Mouse (Mus musculus): ENCODE results near the gene Lias. TPM values are rescaled to one million over a fixed set of nuclear protein-coding genes. Genes with fewer than 3 reads are reported as not detected.
A peak's percentile ranks its signal among the peaks of the same experiment; 100 is the strongest.

Gene Lias
- polyA plus RNA-seq, 1 experiment from 2014 or later: 59.4 TPM

GRCm38 (mm10) chr5:65428321-65428720 is 37.0 kb downstream of the Lias start:
- peaks cover 36% of the 10 kb centered on the region for H3K36me3 ChIP-seq
- no peak overlapping the region for H3K27ac ChIP-seq
- no peak overlapping the region for H3K9ac ChIP-seq (replicated peaks)
- H3K4me2 ChIP-seq (replicated peaks): no peak overlapping the region
- ATAC-seq: no peak
- H3K27me3 ChIP-seq: no peaks in the 10 kb centered on the region
- no peaks in the 10 kb centered on the region for H3K9me3 ChIP-seq
- WGBS: 34% methylated on average over 4 of the region's 4 CpGs
- H3K4me1 ChIP-seq (replicated peaks): peaks cover 16% of the 10 kb centered on the region
- no peak overlapping the region for H3K4me3 ChIP-seq (replicated peaks)

- no peak for ATAC-seq
- H3K36me3 ChIP-seq: peaks cover 27% of the 10 kb centered on the region
- H3K4me2 ChIP-seq (replicated peaks): no peak overlapping the region
Observed at GRCm38 (mm10) chr5:65429441-65429840, 38.1 kb downstream of the Lias start.

DNA sequence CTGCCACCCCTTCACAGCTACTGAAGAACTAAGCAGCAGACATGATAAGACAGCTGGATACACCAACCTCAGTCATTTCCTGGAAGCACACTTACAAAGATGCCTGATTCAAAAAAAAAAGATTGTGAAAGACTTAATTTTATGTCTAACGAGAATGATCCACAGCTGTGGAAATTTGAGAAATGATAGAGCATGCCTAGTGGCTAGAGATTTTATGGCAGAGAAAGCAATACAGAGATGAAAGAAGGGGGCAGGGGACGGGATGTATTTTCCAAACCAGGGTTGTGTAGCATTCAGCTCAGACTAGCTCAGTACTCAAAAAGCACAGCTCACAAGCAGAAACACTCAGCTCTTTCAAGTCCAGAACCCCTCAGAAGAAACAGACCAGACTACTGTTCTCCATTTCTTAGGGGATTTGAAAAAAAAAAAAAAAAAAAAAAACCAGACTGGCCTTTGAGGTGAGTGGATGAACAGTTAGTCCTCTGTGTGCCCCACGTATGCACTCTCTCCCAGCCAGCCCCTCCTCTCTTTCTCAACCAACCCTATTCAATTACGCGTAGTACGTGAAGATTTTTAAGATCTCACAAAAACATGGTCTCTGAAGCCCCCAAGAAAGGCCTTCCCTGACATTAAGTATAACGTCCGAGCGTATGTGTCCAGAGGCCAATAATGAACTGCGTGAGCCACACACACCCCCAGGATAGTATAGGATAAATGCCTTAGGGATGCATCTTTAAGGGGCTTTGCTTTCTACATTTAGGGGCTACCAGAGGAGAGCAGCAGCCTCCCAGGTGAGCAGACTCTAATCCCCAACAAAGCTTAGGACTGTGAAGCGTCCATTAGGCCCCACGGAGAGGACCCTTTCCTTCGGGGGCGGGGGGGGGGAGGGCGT is 43.4 kb downstream of the Lias start:
- Histone ChIP-seq H3K9me3 (no peaks in the 10 kb centered on the region), H3K4me3 (replicated peaks) (peak overlapping the region; percentile 79), H3K4me2 (replicated peaks) (peak overlapping the region; percentile 76), H3K27me3 (no peaks in the 10 kb centered on the region; the same call in 1 of the 2 replicates), H3K4me1 (replicated peaks) (peaks cover 29% of the 10 kb centered on the region), H3K36me3 (0 out of 2 replicates have a peak, but pooled peaks cover 3% of the 10 kb centered on the region), H3K27ac (peak overlapping the region; percentile 81), H3K9ac (replicated peaks) (peak overlapping the region; percentile 86)
- 4% methylated on average over 15 of the region's 15 CpGs for WGBS
- peak; percentile 19 for ATAC-seq

More at GRCm38 (mm10) chr5:65429441-65429840, 38.1 kb downstream of the Lias start:
- no peak overlapping the region for H3K4me3 ChIP-seq (replicated peaks)
- no peak overlapping the region for H3K27ac ChIP-seq
- H3K4me1 ChIP-seq (replicated peaks): peaks cover 27% of the 10 kb centered on the region
- no peaks in the 10 kb centered on the region for H3K9me3 ChIP-seq
- H3K9ac ChIP-seq (replicated peaks): no peak overlapping the region
- H3K27me3 ChIP-seq: no peaks in the 10 kb centered on the region
- 92% methylated on average over 5 of the region's 5 CpGs for WGBS

DNA sequence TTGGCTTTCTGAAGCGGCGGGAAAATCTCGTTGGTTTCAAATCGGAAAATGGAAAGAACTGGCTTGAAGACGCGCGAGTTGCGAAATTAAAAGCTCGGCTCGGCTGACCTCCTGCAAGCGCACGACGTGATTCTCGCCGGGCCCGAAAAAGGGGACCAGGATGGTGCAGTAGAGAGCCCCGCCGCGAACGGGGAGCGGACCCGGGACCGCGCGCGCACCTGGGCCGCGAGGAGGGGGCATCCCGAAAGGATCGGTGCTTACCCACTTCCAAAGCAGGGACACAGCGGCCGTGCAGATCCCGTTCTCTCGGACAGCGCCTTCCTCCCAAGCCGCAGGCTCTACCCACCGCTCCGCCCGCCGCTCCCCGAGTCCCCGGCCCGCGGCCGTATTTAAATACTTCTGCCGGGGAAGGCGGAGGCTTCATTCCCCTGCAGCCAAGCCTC is 44.1 kb downstream of the Lias start:
- H3K4me3 ChIP-seq (replicated peaks): peak overlapping the region; percentile 79
- H3K4me1 ChIP-seq (replicated peaks): peaks cover 29% of the 10 kb centered on the region
- ATAC-seq: peak; percentile 80
- H3K36me3 ChIP-seq: 0 out of 2 replicates have a peak, but pooled peaks cover 3% of the 10 kb centered on the region
- peak overlapping the region; percentile 76 for H3K4me2 ChIP-seq (replicated peaks)
- no peaks in the 10 kb centered on the region; the same call in 1 of the 2 replicates for H3K27me3 ChIP-seq
- H3K27ac ChIP-seq: peak overlapping the region; percentile 81
- H3K9me3 ChIP-seq: no peaks in the 10 kb centered on the region
- under 1% methylated on average over 47 of the region's 47 CpGs for WGBS
- H3K9ac ChIP-seq (replicated peaks): peak overlapping the region; percentile 86

- peak; percentile 97 for ATAC-seq
- peaks cover 26% of the 10 kb centered on the region for H3K4me1 ChIP-seq (replicated peaks)
- H3K36me3 ChIP-seq: no peaks in the 10 kb centered on the region
- H3K9me3 ChIP-seq: no peaks in the 10 kb centered on the region
- H3K27ac ChIP-seq: peak within 1 kb of the TSS; percentile 81
- peak within 1 kb of the TSS; percentile 79 for H3K4me3 ChIP-seq (replicated peaks)
- WGBS: under 1% methylated on average over 49 of the region's 51 CpGs
- peak within 1 kb of the TSS; percentile 86 for H3K9ac ChIP-seq (replicated peaks)
- peak within 1 kb of the TSS; percentile 76 for H3K4me2 ChIP-seq (replicated peaks)
- H3K27me3 ChIP-seq: no peaks in the 10 kb centered on the region; the same call in 1 of the 2 replicates
Observed at GRCm38 (mm10) chr5:65435806-65436561, 44.7 kb downstream of the Lias start, which contains the start of gene Ugdh. Gene Ugdh (minus strand): TSS chr5:65435949.

DNA sequence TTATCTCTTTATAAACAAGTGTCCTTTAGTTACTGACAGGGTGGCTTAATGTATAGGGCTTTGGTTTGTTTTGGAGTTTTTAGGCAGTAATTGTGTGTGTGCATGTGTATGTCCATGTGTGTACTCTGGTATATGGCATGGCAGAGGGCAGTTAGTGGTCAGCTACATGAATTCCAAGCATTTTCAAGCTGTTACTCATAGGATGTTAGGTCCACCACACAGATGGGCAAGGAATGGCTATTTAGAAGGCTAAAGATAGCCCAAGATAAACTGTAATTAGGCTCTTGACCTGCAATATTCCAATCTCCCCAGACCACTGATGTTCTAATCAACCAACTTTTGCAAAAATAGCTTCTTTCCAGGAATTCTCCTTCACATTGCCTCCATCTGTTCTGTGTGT is 46.7 kb downstream of the Lias start:
- H3K9ac ChIP-seq (replicated peaks): no peak overlapping the region
- no peaks in the 10 kb centered on the region for H3K9me3 ChIP-seq
- H3K27me3 ChIP-seq: no peaks in the 10 kb centered on the region; the same call in 1 of the 2 replicates
- H3K4me1 ChIP-seq (replicated peaks): peaks cover 18% of the 10 kb centered on the region
- no peak overlapping the region for H3K4me3 ChIP-seq (replicated peaks)
- H3K27ac ChIP-seq: no peak overlapping the region
- ATAC-seq: no peak
- no peak overlapping the region for H3K4me2 ChIP-seq (replicated peaks)
- no peaks in the 10 kb centered on the region for H3K36me3 ChIP-seq

DNA sequence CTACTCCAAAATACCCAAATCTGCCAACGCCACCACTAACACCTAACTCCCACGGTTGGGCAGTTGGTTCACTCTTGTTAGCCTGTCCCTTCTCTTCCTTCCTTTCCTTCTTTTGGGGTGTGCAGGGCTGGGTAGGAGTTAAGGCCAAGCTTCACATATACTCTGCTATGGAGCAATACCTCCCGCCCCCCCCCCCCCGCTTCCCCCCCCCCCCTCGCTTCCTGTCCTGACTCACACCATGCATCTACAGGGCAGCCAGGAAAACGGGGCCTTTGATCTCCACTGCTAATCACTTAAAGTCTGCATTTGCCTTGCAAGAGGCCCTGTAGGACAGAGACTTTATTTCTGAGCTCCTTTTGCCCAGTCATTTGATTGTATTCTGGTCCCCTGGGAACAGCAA is 53.7 kb downstream of the Lias start:
- Histone ChIP-seq H3K4me1 (replicated peaks) (no peaks in the 10 kb centered on the region), H3K9ac (replicated peaks) (no peak overlapping the region), H3K9me3 (no peaks in the 10 kb centered on the region), H3K36me3 (peaks cover 19% of the 10 kb centered on the region), H3K4me3 (replicated peaks) (no peak overlapping the region), H3K27ac (no peak overlapping the region), H3K4me2 (replicated peaks) (no peak overlapping the region), H3K27me3 (no peaks in the 10 kb centered on the region)
- WGBS: 60% methylated on average over 3 of the region's 6 CpGs
- ATAC-seq: no peak

GRCm38 (mm10) chr5:65446756-65447155 is 55.5 kb downstream of the Lias start:
- Histone ChIP-seq H3K4me1 (replicated peaks) (no peaks in the 10 kb centered on the region), H3K9ac (replicated peaks) (no peak overlapping the region), H3K27me3 (no peaks in the 10 kb centered on the region), H3K4me3 (replicated peaks) (no peak overlapping the region), H3K36me3 (peaks cover 28% of the 10 kb centered on the region), H3K9me3 (no peaks in the 10 kb centered on the region), H3K27ac (no peak overlapping the region), H3K4me2 (replicated peaks) (no peak overlapping the region)
- no peak for ATAC-seq
- 92% methylated on average over 2 of the region's 2 CpGs for WGBS

GRCm38 (mm10) chr5:65447826-65448225 is 56.5 kb downstream of the Lias start:
- 84% methylated on average over 2 of the region's 2 CpGs for WGBS
- Histone ChIP-seq H3K9ac (replicated peaks) (no peak overlapping the region), H3K27ac (no peak overlapping the region), H3K4me3 (replicated peaks) (no peak overlapping the region), H3K36me3 (peaks cover 28% of the 10 kb centered on the region), H3K9me3 (no peaks in the 10 kb centered on the region), H3K4me1 (replicated peaks) (no peaks in the 10 kb centered on the region), H3K4me2 (replicated peaks) (no peak overlapping the region), H3K27me3 (no peaks in the 10 kb centered on the region)
- no peak for ATAC-seq

- no peak overlapping the region for H3K27ac ChIP-seq
- no peak overlapping the region for H3K4me3 ChIP-seq (replicated peaks)
- no peaks in the 10 kb centered on the region for H3K4me1 ChIP-seq (replicated peaks)
- WGBS: 77% methylated on average over 4 of the region's 4 CpGs
- no peak for ATAC-seq
- peaks cover 28% of the 10 kb centered on the region for H3K36me3 ChIP-seq
- no peak overlapping the region for H3K9ac ChIP-seq (replicated peaks)
- no peaks in the 10 kb centered on the region for H3K27me3 ChIP-seq
- H3K4me2 ChIP-seq (replicated peaks): no peak overlapping the region
- H3K9me3 ChIP-seq: no peaks in the 10 kb centered on the region
Observed at GRCm38 (mm10) chr5:65448941-65449340, 57.6 kb downstream of the Lias start.

DNA sequence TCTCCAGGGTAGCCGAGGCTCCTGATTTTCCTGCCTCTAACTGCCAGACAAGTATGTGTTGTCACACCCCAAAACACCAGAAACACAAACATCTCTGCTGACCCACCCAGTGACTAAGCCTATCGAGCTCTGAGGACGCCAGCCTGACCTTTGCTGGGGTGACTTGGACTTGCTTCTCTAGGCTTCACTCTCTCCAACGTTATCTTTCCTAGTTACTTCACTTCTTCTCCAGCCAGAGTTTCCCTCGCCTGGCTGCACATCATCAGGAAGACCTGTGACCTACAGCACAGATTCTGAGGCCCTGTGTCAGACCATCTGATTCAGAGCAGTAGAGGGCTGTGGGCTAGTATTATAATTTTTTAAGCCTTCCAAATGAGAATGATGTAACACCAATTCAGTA is 63.5 kb downstream of the Lias start:
- Histone ChIP-seq H3K9ac (replicated peaks) (no peak overlapping the region), H3K4me3 (replicated peaks) (no peak overlapping the region)

More for the DNA sequence above, 63.5 kb downstream of the Lias start:
- Histone ChIP-seq H3K27me3 (no peaks in the 10 kb centered on the region), H3K36me3 (peaks cover 29% of the 10 kb centered on the region), H3K4me2 (replicated peaks) (no peak overlapping the region), H3K4me1 (replicated peaks) (no peaks in the 10 kb centered on the region), H3K27ac (no peak overlapping the region), H3K9me3 (no peaks in the 10 kb centered on the region)
- no peak for ATAC-seq
- 88% methylated on average over 5 of the region's 5 CpGs for WGBS
